Mouse (Mus musculus) CH12.LX (cell line): ENCODE results near the gene Cnksr3. TPM values are rescaled to one million over a fixed set of nuclear protein-coding genes. Genes with fewer than 3 reads are reported as not detected.

Experiments
- DNase-seq: peaks from one replicate; pipeline ENCODE4 v3.0.0-alpha.2; 2013; ENCODE audit errors: extremely low read depth
- H3K27ac ChIP-seq: 2 replicates; pipeline ENCODE4 v1.5.1; 2012; ENCODE audit warnings: low read depth, mild to moderate bottlenecking, control low read depth, moderate library complexity; ENCODE audit not compliant: insufficient read depth
- H3K27me3 ChIP-seq: replicated peaks from 2 replicates; pipeline ENCODE3; 2012; ENCODE audit warnings: inconsistent platforms
- H3K36me3 ChIP-seq, 2 experiments: replicated peaks in 1 of 2; 2 replicates each; pipeline versions ENCODE3 to v1.6.1; 2012; ENCODE audit warnings: inconsistent platforms in 1 of 2, low read length in 1 of 2, mild to moderate bottlenecking in 1 of 2, mixed read lengths in 1 of 2, moderate library complexity in 1 of 2; ENCODE audit not compliant: control insufficient read depth in 1 of 2, insufficient read depth in 1 of 2
- H3K4me1 ChIP-seq, 2 experiments: 2 replicates each; pipeline ENCODE4 v1.6.1; 2012; ENCODE audit warnings: inconsistent platforms in 1 of 2, moderate library complexity in 1 of 2; ENCODE audit not compliant: insufficient read depth in 2 of 2, control insufficient read depth in 1 of 2
- H3K4me2 ChIP-seq: 2 replicates; pipeline ENCODE4 v1.6.1; 2012; ENCODE audit warnings: low read depth, mild to moderate bottlenecking, control low read depth; ENCODE audit not compliant: poor library complexity, insufficient read depth, severe bottlenecking
- H3K4me3 ChIP-seq, 3 experiments: fragments of 150-350 bp in 1 of 3; sonication (generic) in 1 of 3; replicated peaks in 1 of 3; 2 replicates each; pipeline versions ENCODE3 to v1.5.1; 2011 to 2012; ENCODE audit warnings: low read depth in 2 of 3, low read length in 2 of 3, mild to moderate bottlenecking in 2 of 3, moderate library complexity in 2 of 3, control low read depth in 1 of 3, improper control_type of control experiment in 1 of 3, inconsistent platforms in 1 of 3, mixed read lengths in 1 of 3; ENCODE audit not compliant: poor library complexity in 1 of 3
- H3K79me2 ChIP-seq: replicated peaks from 2 replicates; pipeline ENCODE4 v1.6.1; 2012; ENCODE audit warnings: mild to moderate bottlenecking, moderate library complexity; ENCODE audit not compliant: control insufficient read depth, poor library complexity, insufficient read depth, severe bottlenecking; ENCODE audit errors: extremely low read depth
- H3K9ac ChIP-seq: 2 replicates; pipeline ENCODE4 v1.6.1; 2012; ENCODE audit warnings: low read depth, mild to moderate bottlenecking, control low read depth, moderate library complexity; ENCODE audit not compliant: insufficient read depth
- H3K9me3 ChIP-seq: replicated peaks from 2 replicates; pipeline ENCODE3; 2012; ENCODE audit warnings: low read length, inconsistent platforms, mixed read lengths
- CHD2 ChIP-seq: IDR thresholded peaks from 2 replicates; pipeline ENCODE4 v1.6.1; 2011; ENCODE audit warnings: low read length, improper control_type of control experiment
- E2F4 ChIP-seq: IDR thresholded peaks from 2 replicates; pipeline ENCODE4 v1.6.1; 2011; ENCODE audit warnings: low read depth, low read length, improper control_type of control experiment; ENCODE audit not compliant: insufficient replicate concordance
- GABPA ChIP-seq: IDR thresholded peaks from 2 replicates; pipeline ENCODE4 v1.6.1; 2012; ENCODE audit warnings: low read depth, low read length, improper control_type of control experiment, inconsistent platforms; ENCODE audit not compliant: insufficient replicate concordance
- JUND ChIP-seq: conservative IDR thresholded peaks from 2 replicates; pipeline ENCODE4 v1.6.1; 2011; ENCODE audit warnings: low read depth, low read length, improper control_type of control experiment
- MAFK ChIP-seq: IDR thresholded peaks from 2 replicates; pipeline ENCODE4 v1.6.1; 2011; ENCODE audit warnings: low read length, improper control_type of control experiment; ENCODE audit not compliant: insufficient replicate concordance
- MAZ ChIP-seq: IDR thresholded peaks from 2 replicates; pipeline ENCODE4 v1.6.1; 2012; ENCODE audit warnings: low read depth, mild to moderate bottlenecking, inconsistent platforms, low read length, improper control_type of control experiment, moderate library complexity
- MEF2A ChIP-seq: IDR thresholded peaks from 2 replicates; pipeline ENCODE4 v1.6.1; 2014; ENCODE audit warnings: low read depth, mild to moderate bottlenecking, inconsistent platforms, low read length, improper control_type of control experiment, borderline replicate concordance
- MYC ChIP-seq: IDR thresholded peaks from 2 replicates; pipeline ENCODE4 v1.6.1; 2011; ENCODE audit warnings: low read depth, mild to moderate bottlenecking, improper control_type of control experiment, low read length
- NELFE ChIP-seq: IDR thresholded peaks from 2 replicates; pipeline ENCODE4 v1.6.1; 2011; ENCODE audit warnings: low read depth, low read length, improper control_type of control experiment
- NRF1 ChIP-seq: IDR thresholded peaks from 2 replicates; pipeline ENCODE4 v1.6.1; 2014; ENCODE audit warnings: low read depth, mild to moderate bottlenecking, inconsistent platforms, low read length, improper control_type of control experiment, moderate library complexity
- TBP ChIP-seq: conservative IDR thresholded peaks from 2 replicates; pipeline ENCODE4 v1.6.1; 2011; ENCODE audit warnings: low read depth, low read length, improper control_type of control experiment
- TCF12 ChIP-seq: IDR thresholded peaks from 2 replicates; pipeline ENCODE4 v1.6.1; 2014; ENCODE audit warnings: low read depth, mild to moderate bottlenecking, inconsistent platforms, low read length, improper control_type of control experiment
- ZC3H11A ChIP-seq: IDR thresholded peaks from 2 replicates; pipeline ENCODE4 v1.6.1; 2012; ENCODE audit warnings: low read depth, mild to moderate bottlenecking, inconsistent platforms, low read length, improper control_type of control experiment
- ZKSCAN1 ChIP-seq: IDR thresholded peaks from 2 replicates; pipeline ENCODE4 v1.6.1; 2012; ENCODE audit warnings: low read depth, inconsistent platforms, low read length, improper control_type of control experiment, borderline replicate concordance
- ZMIZ1 ChIP-seq: IDR thresholded peaks from 2 replicates; pipeline ENCODE4 v1.6.1; 2012; ENCODE audit warnings: low read depth, mild to moderate bottlenecking, inconsistent platforms, low read length, improper control_type of control experiment
- dilution Hi-C: fragments of 300-500 bp; cut with MboI; formaldehyde crosslinking; loops from 2 replicates; pipeline ENCODE4 v1.14.3; 2020; ENCODE audit warnings: low sequenced_read_pairs; ENCODE audit not compliant: extremely low pct_unique_long_range_greater_than_20kb, extremely low pct_ligation_motif_present
- in situ Hi-C: fragments of 300-500 bp; cut with MboI; formaldehyde crosslinking; loops from 3 replicates; pipeline ENCODE4 v1.14.3; 2019; ENCODE audit warnings: low sequenced_read_pairs, low pct_ligation_motif_present, low pct_unique_long_range_greater_than_20kb, mixed read lengths
- polyA plus RNA-seq: library from polyadenylated mRNA; unstranded; fragments of >175 nt; gene quantifications from 2 replicates; pipeline ENCODE4 v1.2.1, GENCODE M21; 2012; ENCODE audit warnings: low read depth; ENCODE audit not compliant: insufficient read length
- total RNA-seq, 2 experiments: library from RNA; depleted of rRNA; stranded (reverse); fragments of 300-350 nt in 1 of 2; fragments of >200 nt in 1 of 2; gene quantifications; 2 replicates each; pipeline ENCODE4 v1.2.3; 2012 to 2014

Cnksr3 gene
- total and polyA plus RNA-seq, 3 experiments = 0.72 to 3.9 (median 2.9) TPM

GRCm38 (mm10) chr10:7234601-7235000, 22.6 kb upstream of the Cnksr3 start:
- Histone ChIP-seq H3K79me2 (no peaks in the 10 kb centered on the region), H3K9ac (no peak overlapping the region)
- dilution Hi-C loops = no loop called here
- no peak for TF ChIP-seq E2F4
- no peak for TF ChIP-seq MAFK
- no peak for TF ChIP-seq MYC
- no peak for TF ChIP-seq MEF2A
- TF ChIP-seq NELFE = no peak
- TF ChIP-seq NRF1 = no peak
- no peak for TF ChIP-seq ZMIZ1
- no peak for TF ChIP-seq MAZ
- TF ChIP-seq, all 38 proteins: peak for 0
- DNase-seq = no peak
- H3K27me3 ChIP-seq = no peaks in the 10 kb centered on the region
- no peak overlapping the region for H3K4me3 ChIP-seq
- in situ Hi-C loops = no loop called here
- H3K9me3 ChIP-seq = no peaks in the 10 kb centered on the region
- H3K4me2 ChIP-seq = no peak overlapping the region
- H3K4me1 ChIP-seq = peaks cover 8 to 27% of the 10 kb centered on the region in 2 experiments; a peak in 3 of 4 replicates
- H3K27ac ChIP-seq = no peak overlapping the region
- H3K36me3 ChIP-seq = no peaks in the 10 kb centered on the region

GRCm38 (mm10) chr10:7217551-7218127, 5.6 kb upstream of the Cnksr3 start:
- no peaks in the 10 kb centered on the region for H3K27me3 ChIP-seq
- no peaks in the 10 kb centered on the region for H3K36me3 ChIP-seq
- TF ChIP-seq JUND (no peak), CHD2 (no peak), TBP (no peak), GABPA (no peak), TCF12 (no peak), ZC3H11A (no peak), ZKSCAN1 (no peak)
- no peak overlapping the region for H3K4me3 ChIP-seq
- no peak overlapping the region for H3K9ac ChIP-seq
- dilution Hi-C loops (no loop called here), in situ Hi-C loops (no loop called here)
- H3K4me2 ChIP-seq = no peak overlapping the region
- H3K79me2 ChIP-seq = no peaks in the 10 kb centered on the region
- H3K9me3 ChIP-seq = no peaks in the 10 kb centered on the region
- no peak overlapping the region for H3K27ac ChIP-seq
- no peak for DNase-seq
- H3K4me1 ChIP-seq = peaks cover 3 to 22% of the 10 kb centered on the region in 2 experiments
